Mouse (Mus musculus) heart, postnatal 25 days (tissue): ENCODE measurements around the gene Adcy5. TPM values are rescaled to one million over a fixed set of nuclear protein-coding genes. Genes with fewer than 3 reads are reported as not detected.
A peak's percentile ranks its signal among the peaks of the same experiment; 100 is the strongest.

ENCODE experiments used
- DNase-seq: peaks from one replicate; pipeline ENCODE4 v3.0.0; 2022; ENCODE audit warnings: low spot score
- intact Hi-C: fragments of 180-260 bp; cut with DNase I; formaldehyde crosslinking; loops from one replicate; pipeline ENCODE4 v1.15.1; 2025
- total RNA-seq, 2 experiments: library from RNA; stranded (reverse); gene quantifications; 2 replicates each; pipeline ENCODE4 v1.2.3; 2021

The Adcy5 gene
- total RNA-seq, 2 experiments from 2014 or later: 54.8 to 55.3 TPM

DNA sequence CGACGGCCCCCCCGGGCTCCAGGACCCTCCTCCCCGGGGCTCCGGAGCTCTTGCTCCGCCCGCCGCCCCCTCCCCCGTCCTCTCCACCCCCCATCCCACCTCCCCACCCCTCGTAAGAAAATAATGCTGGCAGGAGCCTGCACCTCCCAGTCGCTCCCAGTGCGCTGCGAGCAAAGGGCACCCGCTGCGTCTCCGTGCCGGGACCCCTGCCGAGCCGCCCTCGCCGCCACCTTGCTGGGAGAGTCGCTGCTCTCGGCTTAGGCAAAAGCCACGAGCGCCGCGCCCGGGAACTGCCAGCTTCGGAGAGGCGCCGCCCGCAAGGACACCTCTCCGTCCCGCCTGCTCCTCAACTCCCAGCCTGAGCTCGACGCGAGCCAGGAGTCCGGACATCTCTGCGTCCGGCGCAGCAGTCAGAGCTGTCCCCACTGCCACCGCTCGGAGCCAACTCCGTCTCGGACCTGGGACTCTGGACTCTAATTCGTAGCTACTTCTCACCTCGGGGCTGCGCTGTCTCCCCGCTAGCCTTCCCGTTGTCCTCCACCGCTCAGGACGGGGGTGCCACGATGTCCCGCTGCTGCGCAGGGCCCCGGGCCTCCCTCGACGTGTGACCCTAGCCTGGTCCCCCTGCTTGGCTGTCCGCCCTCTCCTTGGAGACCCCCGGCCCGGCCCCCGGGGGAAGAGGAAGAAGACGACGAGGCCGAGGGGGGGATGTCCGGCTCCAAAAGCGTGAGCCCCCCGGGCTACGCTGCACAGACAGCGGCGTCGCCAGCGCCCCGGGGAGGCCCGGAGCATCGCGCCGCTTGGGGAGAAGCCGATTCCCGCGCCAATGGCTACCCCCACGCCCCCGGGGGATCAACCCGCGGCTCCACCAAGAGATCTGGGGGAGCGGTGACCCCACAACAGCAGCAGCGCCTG, 971 bp downstream of the Adcy5 start:
- intact Hi-C loops: loop anchor here (2.0 to 5.0 kb wide), 3 partner anchors 45 to 115 kb away; no protein-coding TSS in a partner anchor
- DNase-seq: peak; percentile 27

DNA sequence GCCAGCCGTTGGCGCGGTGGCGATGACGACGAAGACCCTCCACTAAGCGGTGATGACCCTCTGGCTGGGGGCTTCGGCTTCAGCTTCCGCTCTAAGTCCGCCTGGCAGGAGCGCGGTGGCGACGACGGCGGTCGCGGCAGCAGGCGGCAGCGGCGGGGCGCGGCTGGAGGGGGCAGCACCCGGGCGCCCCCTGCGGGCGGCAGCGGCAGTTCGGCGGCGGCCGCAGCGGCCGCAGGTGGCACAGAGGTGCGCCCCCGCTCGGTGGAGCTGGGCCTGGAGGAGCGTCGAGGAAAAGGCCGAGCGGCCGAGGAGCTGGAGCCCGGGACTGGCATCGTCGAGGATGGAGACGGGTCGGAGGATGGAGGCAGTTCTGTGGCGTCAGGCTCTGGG, 1.6 kb downstream of the Adcy5 start:
- intact Hi-C loops: loop anchor here (5.0 kb wide), 1 partner anchor 71 kb away; no protein-coding TSS in a partner anchor
- no peak for DNase-seq

DNA sequence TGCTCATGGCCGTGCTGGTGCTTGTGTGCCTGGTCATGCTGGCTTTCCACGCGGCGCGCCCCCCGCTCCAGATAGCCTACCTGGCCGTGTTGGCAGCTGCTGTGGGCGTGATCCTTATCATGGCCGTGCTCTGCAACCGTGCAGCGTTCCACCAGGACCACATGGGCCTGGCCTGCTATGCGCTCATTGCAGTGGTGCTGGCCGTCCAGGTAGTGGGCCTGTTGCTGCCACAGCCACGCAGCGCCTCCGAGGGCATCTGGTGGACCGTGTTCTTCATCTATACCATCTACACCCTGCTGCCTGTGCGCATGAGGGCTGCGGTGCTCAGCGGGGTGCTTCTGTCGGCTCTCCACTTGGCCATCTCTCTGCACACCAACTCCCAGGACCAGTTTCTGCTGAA, 2.2 kb downstream of the Adcy5 start:
- intact Hi-C loops: loop anchor here (5.0 kb wide), 1 partner anchor 70 kb away; no protein-coding TSS in a partner anchor
- no peak for DNase-seq

DNA sequence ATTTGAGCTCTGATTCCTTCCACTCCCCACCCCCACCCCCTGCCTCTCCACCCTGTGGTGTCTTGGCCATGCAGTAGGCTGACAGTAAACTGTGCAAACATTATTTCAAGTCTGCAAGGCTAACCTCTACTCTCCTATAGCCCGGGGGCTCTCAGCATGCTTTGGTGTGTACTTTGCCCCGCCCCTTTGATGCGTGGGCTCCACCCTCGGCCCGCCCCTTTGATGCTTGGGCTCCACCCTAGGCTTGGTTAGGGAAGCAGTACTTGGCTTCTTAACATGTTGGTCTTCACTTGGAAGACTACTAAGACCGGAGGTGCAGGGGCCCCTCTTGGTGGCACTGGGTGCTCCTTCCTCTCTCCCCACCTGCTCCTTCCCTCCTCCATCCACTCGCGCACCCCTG, 4.9 kb downstream of the Adcy5 start:
- intact Hi-C loops: loop anchor here (5.0 kb wide), 1 partner anchor 68 kb away; no protein-coding TSS in a partner anchor

DNA sequence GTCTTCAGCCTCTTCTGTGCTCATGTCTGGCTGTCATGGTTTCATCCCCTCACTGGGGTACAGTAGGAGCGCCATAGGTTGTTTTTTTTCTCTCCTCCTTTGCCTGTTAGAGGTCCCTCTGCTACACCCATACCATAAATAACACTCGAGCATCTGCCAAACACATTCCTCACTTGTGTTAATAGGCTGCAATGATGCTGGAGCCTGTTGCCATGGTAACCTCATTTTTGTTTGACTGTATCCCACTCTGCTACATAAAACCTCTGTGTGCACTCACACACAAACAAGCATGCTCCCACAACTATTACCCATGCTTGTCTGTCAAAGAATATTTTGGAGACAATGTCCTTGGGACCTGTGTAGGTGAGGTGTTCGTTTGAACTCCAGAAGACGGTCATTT, 5.3 kb downstream of the Adcy5 start:
- no peak for DNase-seq
- intact Hi-C loops: loop anchor here (5.0 kb wide), 1 partner anchor 67 kb away; no protein-coding TSS in a partner anchor

More for the DNA sequence above, 4.9 kb downstream of the Adcy5 start:
- DNase-seq: no peak

DNA sequence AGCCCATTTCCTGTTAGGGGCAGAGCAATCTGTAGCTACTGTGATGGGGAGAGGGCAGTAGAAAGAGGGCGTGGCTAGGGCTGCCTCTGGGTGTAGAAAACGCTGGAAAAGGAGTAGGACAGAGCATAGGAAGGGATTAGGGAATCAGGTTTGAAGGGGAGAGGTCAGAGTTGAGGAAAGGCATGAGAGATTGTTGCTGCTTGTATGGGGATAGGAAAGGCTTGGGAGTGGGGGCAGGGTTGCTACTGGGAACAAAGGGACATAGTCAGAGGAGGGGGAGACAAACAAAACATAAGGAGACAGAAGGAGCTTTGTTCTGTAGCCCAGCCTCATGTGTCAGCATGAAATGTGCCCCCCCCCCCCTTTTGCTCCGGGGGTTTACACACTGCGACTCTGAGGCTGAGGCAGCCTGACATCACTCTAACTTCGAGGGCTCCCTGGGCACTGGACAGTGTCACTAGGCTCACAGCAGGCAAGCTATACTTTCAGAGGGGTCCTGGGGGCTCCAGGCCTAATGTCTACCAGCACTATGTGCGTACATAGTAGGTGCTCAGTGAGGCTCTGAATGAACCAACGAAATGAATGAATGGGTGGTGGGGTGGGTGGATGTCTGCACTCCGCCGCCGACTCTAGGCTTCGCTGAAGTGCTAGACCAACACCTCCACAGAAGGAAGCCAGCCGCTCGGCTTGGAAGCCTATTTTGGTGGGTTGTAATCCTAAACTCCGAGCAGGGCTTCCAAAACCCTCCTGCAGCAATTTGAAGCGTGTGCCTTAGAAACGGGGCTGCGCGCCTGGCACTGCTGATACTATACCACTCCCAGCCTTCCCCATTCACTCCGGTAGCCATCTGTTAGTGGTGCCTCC, 9.9 kb downstream of the Adcy5 start:
- no peak for DNase-seq
- intact Hi-C loops: no loop called here

DNA sequence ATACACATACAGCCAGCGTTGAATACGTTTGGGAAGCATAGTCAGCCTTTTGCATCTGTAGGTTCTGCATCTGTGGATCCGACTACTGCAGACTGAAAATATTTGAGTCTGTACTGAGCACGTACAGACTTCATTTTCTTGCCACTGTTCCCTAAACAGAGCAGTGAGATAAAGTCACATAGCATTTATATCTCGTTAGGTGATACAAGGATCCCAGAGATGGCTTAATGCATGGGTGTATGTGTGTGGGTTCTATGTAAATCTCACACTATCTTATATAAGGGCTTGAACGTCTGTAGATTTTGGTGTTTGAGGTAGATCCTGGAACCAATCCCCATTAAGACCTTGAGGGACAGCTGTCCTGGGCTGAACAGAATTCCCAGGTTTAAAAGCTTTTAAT, 10.7 kb downstream of the Adcy5 start:
- no peak for DNase-seq
- intact Hi-C loops: no loop called here

DNA sequence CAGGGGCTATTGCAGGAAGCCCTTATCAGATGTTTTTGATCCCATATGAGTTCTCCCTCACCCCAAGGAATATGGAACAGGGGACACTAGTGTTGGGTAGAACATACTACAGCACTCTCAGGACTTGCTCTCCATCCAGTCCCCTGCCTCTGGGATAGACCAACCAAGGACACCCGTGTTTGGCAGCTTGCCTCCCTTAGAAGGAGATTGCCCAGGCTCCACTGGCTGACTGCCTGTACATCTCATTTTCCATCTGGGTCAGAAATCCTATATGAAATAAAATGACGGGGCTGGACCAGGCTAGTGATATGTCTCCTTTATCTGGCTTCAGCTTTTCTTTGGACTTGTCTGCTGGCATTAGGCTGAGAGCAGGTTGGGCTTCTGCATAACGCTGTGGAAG, 11.1 kb downstream of the Adcy5 start:
- intact Hi-C loops: no loop called here
- no peak for DNase-seq

DNA sequence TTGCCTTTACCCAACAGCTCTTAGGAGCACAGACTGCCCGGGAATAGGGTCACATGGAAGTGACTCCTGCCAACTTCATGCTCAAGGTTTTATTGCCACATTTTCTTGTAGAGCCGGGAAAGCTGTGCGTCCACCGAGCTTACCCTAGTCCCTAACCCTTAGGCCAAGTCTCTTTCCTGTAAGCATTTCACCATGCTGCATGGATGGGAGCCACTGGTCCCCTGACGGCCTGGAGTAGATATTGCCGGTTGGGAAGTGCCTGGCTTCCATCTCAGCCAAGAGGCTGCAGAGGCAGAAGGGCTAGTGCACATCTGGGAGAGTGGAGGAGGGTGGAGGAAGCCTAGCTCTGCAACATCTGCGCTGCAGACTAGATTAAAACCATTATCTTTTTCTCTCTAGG, 14.8 kb downstream of the Adcy5 start:
- DNase-seq: peak; percentile 27
- intact Hi-C loops: no loop called here

DNA sequence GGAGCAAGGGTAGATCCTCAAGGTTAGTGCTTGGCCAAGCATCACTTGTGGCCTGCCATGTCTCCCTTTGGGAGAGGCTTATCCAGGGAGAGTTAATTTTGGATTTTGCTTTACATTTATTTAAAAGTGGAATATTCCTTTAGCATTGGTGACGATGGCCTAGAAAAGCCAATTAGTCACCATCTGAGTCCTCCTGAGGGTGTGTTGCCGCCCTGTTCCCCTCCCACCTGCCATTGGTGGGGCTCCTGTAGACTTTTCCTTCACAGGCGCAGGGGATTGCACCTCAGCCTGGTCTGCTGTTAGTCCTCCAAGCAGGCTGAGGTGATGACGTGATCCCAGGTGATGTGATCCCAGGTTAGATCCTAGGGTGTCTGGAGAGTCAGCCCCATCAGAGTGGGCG, 17.5 kb downstream of the Adcy5 start:
- DNase-seq: no peak
- intact Hi-C loops: no loop called here

DNA sequence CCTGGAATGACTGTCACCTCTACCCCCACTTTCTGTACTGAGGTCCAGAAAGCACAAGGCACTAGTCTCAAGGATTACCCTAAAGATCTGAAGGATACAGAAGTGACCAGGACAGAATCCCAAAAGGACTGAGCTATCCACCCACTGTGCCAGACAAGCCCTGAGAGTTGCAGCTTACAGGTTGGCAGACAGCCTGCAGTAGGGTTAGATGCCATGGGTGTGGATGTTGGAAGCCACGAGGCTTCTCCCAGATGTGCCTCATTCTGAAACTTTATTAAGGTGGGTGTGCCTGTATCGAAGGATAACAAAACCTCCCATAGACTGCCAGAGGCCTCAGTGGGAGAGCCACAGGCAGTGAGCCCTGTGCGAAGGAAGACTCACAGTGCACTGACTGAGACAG, 23.8 kb downstream of the Adcy5 start:
- intact Hi-C loops: no loop called here
- DNase-seq: no peak

DNA sequence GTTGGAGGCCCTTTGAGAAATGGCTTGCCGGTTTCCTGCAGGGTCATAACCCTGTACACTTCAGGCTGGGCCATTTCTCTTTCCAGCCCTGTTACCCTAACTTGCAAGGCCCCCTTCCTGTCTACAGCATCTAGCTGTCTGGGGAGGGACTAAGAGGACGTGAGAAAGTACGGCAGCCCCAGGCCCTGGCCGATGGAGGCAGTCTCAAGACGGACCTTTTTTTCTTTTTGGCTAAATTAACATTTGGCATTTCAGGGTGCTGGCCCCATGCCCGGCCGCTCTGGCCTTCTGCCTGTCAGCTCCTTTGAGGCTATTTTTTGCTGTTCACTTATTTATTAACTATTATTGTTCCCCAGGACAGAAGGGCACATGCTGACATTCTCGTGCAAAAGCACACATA, 24.4 kb downstream of the Adcy5 start:
- peak; percentile 54 for DNase-seq
- intact Hi-C loops: no loop called here

DNA sequence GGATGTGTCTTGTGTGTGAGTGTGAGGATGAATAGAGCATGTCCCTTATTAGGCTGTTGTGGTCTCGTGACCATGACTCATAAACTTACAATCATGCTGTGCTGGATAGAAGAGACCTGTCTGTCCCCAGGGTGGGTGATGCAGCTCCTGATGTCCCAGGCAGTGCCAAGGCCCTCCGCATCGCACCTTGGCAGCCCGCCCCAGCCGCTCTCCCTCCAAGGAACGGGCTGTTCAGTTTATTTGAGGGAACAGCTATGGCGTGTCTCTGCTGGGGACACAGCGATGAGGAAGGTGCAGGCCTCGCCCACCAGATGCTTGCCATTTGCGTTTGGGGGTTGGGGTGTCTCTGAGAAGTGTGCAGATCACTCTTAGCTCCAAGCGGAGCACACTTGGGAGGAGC, 28.5 kb downstream of the Adcy5 start:
- peak; percentile 49 for DNase-seq
- intact Hi-C loops: no loop called here

DNA sequence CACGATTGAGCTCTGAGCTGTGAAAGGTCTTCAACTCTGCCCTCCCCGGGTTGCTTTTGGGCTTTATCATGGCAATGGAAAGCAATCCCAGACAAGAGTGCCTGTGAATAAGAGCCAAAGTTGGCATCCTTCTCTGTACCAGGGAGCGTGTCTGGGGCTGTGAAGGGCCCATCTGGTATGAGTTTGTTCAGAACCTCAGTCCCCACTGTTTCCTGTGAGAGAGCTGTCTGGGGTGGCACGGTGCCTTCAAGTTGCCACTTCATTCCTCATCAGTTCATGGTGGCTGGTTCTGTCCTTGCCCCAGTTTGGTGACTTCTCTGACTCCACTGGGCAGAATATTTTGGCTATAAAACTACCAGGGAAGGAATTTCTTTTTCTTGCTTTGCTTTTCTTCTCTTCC, 33.4 kb downstream of the Adcy5 start:
- intact Hi-C loops: no loop called here
- no peak for DNase-seq

DNA sequence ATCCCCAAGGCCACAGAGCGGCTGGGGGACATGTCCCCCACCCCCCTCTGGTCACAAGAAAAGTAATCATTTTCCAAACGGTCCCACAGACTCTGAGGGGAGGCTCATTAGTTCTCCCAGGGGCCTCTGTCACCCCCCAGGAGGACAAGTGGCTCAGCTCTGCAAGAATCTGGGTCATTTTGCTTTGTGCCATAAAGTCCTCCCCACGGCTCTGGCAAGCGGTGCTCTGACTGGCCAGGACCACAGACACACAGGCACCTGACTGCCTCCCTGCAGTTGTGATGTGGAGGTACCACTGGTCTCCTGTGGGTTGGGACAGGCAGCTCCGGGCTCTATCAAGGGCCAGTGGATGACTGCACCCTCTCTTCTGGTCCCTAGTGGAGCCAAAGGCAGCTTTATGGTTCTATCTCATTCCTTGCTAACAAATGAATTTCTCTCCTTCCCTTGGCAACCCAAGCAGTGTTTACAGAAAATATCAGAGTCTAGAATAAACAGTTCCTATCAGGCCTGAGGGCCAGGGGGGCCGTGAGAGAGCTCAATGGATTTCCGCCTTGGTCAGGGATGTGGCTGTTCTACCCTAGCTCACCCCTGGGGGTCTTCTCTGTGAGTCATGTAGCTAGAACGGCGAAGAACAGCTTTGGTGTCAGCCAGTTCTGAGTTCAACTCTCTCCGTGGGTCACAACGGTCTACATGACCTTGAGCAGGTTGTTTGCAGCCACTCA, 34.9 kb downstream of the Adcy5 start:
- intact Hi-C loops: no loop called here
- DNase-seq: no peak

DNA sequence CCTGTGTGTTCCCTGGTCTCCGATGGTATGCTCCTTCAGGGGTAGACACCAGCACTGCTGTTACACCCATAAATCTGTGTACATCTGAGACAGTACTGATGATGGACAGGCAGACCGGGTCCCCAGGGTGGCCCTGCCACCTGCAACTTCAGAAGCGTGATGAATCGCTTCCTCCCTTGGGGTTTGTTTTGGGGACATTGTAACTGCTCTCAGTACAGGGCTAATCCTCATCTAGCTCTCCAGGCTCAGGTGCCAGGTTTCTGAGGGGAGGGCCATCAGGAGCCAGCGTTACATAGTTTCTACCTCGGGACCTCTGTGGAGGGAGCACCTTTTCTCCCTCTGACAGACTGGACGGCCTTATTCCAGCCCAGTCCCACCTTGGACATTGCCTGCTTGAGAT, 36.1 kb downstream of the Adcy5 start:
- intact Hi-C loops: no loop called here
- no peak for DNase-seq

DNA sequence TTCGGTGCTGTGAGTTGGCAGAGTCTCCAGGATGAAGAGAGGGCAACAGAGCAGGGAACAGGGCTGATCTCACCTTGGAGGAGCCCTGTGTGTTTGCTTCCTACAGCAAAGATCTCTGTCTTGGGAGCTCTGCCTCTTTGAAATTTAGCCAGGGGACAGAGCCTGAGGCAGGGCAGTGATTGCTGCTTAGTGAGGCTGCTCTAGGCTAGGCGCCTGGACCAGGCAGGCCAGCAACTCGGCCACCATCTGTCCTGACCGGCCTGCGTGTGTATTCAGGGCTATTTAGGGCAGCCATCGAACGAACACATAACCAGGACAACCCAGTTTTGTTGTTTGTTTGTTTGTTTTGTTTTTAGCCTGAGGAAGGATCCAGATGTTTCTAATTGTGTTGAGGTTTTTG, 36.6 kb downstream of the Adcy5 start:
- no peak for DNase-seq

DNA sequence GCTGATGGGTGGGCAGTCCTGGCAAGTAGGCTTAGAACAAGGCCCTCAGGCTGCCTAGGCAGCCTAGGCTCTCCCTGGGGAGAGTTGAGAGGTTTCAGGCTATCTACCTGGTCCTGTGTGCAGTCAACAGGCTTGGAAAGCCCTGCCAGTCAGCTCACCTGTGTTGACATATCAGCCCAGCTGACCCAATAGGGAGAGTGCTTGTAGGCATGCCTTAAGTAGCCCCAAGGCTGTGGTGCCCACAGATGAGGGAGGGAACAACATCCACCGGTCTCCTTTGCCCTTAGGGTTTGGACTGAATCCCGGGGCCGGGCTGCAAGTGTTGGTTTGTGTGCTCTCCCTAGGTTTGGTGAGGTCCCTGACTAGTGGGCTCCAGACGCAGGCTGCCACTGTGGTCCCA, 37.8 kb downstream of the Adcy5 start:
- intact Hi-C loops: no loop called here
- no peak for DNase-seq

More for the DNA sequence above, 36.6 kb downstream of the Adcy5 start:
- intact Hi-C loops: no loop called here

DNA sequence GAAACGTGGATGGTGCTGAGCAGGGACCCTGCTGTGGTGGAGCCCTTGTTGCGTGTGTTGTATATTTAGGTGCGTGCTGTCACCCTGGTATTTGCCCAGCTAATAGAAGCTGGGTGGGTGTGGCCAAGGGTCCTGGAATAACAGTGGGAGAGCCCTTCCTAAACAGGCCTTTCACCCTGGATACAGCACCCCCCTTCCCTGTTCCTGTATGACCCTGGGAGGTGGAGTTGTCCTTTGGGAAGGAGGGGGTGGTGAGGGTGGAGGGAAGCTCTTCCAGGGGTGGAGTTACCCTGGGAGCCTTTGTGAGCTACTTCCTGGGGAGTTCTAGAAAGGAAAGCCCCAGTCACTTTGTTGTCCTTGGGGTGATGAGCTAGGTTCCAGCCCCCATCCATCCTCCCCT, 38.7 kb downstream of the Adcy5 start:
- intact Hi-C loops: no loop called here
- DNase-seq: no peak
